Mouse (Mus musculus): Measurements from ENCODE around the gene Ccdc148. TPM values are rescaled to one million over a fixed set of nuclear protein-coding genes. Genes with fewer than 3 reads are reported as not detected.

The Ccdc148 gene
- polyA plus RNA-seq, 1 experiment = 0.27 TPM

- H3K4me1 ChIP-seq (ENCODE audit: control insufficient read depth, insufficient read depth, low read length) = no peaks in the 10 kb centered on the region
- TF ChIP-seq POLR2A (IDR thresholded peaks at IDR 0.05; ENCODE audit: borderline replicate concordance, low read depth, low read length) (no peak), CTCF (IDR thresholded peaks at IDR 0.05; ENCODE audit: low read depth, low read length) (no peak)
- no peak overlapping the region for H3K27ac ChIP-seq (ENCODE audit: insufficient read depth, low read depth, low read length)
- no peak overlapping the region for H3K4me3 ChIP-seq (ENCODE audit: insufficient read depth, low read length)
Measured at GRCm38 (mm10) chr2:58773833-58774232, 386.6 kb downstream of the Ccdc148 start.

Other genes with a start within 250 kb of the Ccdc148 start
- gene Pkp4, start 167 bp upstream of the Ccdc148 start, polyA plus RNA-seq (2012; ENCODE audit: insufficient read depth, insufficient read length, missing spikeins) = 20.0 and 23.9 TPM in 2 replicates